Mouse (Mus musculus) forebrain, embryonic 15.5 days (tissue): ENCODE measurements around the gene Slc6a8. TPM values are rescaled to one million over a fixed set of nuclear protein-coding genes. Genes with fewer than 3 reads are reported as not detected.

ENCODE experiments used
- polyA plus RNA-seq: library from polyadenylated mRNA; unstranded; fragments of >200 nt; fragmentation: Nextera tagmentation; extraction: Ambion mirVana; gene quantifications from 2 replicates; pipeline ENCODE4 v1.2.1, GENCODE M21; 2015

The Slc6a8 gene
- polyA plus RNA-seq, 1 experiment from 2014 or later: 6.5 TPM

Other genes with a start within 250 kb of the Slc6a8 start
- not detected in 2 replicates for gene Trex2, start 237.8 kb upstream of the Slc6a8 start, polyA plus RNA-seq
- gene Haus7, start 214.1 kb upstream of the Slc6a8 start, polyA plus RNA-seq: 58.0 and 61.1 TPM in 2 replicates
- gene Bgn, start 189.5 kb upstream of the Slc6a8 start, polyA plus RNA-seq: 12.8 and 13.4 TPM in 2 replicates
- gene Atp2b3, start 170.1 kb upstream of the Slc6a8 start, polyA plus RNA-seq: 3.7 and 4.4 TPM in 2 replicates
- 0.33 and 0.43 TPM in 2 replicates for gene Dusp9, start 33.7 kb upstream of the Slc6a8 start, polyA plus RNA-seq
- gene Pnck, start 13.0 kb upstream of the Slc6a8 start, polyA plus RNA-seq: 105 and 109 TPM in 2 replicates
- gene Bcap31, start 43.0 kb downstream of the Slc6a8 start, polyA plus RNA-seq: 98.3 and 101 TPM in 2 replicates
- gene Abcd1, start 43.4 kb downstream of the Slc6a8 start, polyA plus RNA-seq: 11.1 and 12.0 TPM in 2 replicates
- gene Plxnb3, start 83.9 kb downstream of the Slc6a8 start, polyA plus RNA-seq: 0.14 and 0.15 TPM in 2 replicates
- 1.5 and 1.8 TPM in 2 replicates for gene Srpk3, start 101.3 kb downstream of the Slc6a8 start, polyA plus RNA-seq
- 224 and 230 TPM in 2 replicates for gene Idh3g, start 113.7 kb downstream of the Slc6a8 start, polyA plus RNA-seq
- gene Ssr4, start 113.9 kb downstream of the Slc6a8 start, polyA plus RNA-seq: 126 and 133 TPM in 2 replicates
- gene Pdzd4, start 151.8 kb downstream of the Slc6a8 start, polyA plus RNA-seq: 3.9 and 4.0 TPM in 2 replicates
- gene Avpr2, start 219.0 kb downstream of the Slc6a8 start, polyA plus RNA-seq: 0.23 TPM in 1 of 2 replicates, not detected in the other
- gene L1cam, start 223.0 kb downstream of the Slc6a8 start, polyA plus RNA-seq: 66.5 and 78.2 TPM in 2 replicates
- gene Arhgap4, start 248.7 kb downstream of the Slc6a8 start, polyA plus RNA-seq: 2.2 and 2.3 TPM in 2 replicates
- gene Naa10, start 248.8 kb downstream of the Slc6a8 start, polyA plus RNA-seq: 108 and 110 TPM in 2 replicates